Mouse (Mus musculus): ENCODE data around the gene Myo18b.

Myo18b gene

DNA sequence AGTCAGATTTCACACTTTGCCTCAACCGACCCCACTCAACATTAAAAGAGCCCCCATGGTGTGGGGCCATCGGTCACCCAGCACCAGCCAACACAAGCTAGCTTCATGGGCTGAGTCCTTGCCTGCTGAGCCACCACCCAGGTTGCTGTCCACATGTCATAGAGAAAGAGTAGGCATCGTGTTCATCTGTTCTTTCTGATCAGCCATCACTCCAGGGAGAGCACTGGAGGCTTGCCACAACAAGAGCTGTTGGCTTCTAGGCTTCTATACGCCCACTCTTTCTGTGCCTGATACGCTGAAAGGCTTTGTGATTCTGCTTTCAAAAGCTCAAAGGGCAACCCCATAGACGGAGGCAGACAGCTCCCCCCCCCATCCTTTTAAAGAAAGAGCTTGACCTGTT lies 151.0 kb downstream of the Myo18b start:
- no peak for DNase-seq (ENCODE audit: low read depth)

DNA sequence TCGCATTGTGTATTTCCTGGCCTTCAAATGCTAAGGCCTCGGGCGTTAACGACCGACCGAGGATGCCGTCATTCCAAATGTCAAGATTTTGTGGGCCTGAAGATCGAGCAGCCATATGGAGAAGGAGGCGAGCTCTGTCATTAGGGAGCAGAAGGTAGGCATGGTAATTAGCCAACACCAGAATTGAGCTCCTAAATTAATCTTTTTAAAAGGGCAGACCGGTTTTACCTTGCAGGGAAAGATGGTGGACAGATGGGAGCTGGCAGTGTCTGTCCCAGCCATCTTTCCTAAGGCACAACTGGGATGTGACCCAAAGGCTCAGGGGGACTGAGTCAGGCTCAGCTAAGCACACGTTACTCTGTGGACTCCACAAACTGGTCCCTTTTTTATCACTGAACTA lies 151.6 kb downstream of the Myo18b start:
- no peak for DNase-seq (ENCODE audit: low read depth)

DNA sequence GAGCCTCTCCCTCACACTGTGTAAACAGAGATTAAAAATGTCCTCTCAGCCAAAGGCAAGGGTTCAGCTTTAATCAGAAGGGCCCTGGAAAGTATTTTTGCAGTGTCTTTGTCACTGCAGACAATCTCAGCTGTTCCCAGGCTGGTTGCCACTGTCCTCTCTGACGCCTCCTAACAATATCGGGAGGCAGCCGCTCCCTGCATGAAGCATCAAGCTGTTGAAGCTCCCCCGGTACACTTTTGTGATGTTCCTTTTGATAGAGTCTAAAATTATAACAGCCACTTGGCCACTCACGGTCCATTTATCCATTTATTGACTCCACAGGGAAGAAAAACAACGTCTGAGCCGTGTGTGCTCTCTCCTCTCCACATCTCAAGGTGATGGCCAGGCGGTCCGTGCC lies 153.0 kb downstream of the Myo18b start:
- DNase-seq (ENCODE audit: low read depth): no peak

DNA sequence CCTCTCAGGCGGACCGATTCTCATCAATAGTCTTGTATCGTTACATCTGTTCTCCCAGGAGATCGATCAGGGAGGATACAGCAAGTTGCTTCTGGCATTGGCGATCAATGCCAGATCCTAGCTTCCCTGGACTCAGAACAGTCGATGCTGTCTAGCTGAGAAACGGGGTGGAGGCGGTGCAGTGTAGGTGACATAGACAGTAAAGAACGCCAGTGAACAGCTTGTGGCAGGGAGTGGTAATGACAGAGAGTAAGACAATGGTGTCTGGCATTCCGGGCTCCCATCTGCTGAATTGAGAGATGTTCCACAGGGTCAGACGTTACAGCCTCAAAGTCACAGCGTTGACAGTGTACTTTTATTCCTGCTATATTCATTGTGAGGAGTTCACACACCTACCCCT lies 155.5 kb downstream of the Myo18b start:
- no peak for DNase-seq (ENCODE audit: low read depth)

DNA sequence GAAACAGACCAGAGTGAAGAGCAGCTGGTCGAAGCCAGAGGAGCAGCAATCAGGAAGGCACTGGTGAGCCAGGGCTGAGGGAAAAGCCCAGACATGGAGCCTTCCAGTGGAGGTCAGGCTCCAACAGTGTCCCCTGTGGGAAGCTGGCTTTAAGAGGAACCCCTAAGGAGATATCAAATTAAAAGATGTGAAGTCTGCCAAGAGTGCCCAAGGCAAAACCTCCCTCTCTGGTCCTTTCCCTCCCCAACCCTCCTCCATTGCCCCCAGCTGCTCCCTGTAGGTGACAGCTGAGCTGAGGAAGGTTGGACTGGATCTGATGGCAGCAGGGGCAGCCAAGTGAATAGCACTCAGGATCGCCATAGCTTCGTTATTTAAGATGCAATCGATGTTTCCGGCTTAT lies 161.1 kb downstream of the Myo18b start:
- DNase-seq (ENCODE audit: low read depth): no peak

DNA sequence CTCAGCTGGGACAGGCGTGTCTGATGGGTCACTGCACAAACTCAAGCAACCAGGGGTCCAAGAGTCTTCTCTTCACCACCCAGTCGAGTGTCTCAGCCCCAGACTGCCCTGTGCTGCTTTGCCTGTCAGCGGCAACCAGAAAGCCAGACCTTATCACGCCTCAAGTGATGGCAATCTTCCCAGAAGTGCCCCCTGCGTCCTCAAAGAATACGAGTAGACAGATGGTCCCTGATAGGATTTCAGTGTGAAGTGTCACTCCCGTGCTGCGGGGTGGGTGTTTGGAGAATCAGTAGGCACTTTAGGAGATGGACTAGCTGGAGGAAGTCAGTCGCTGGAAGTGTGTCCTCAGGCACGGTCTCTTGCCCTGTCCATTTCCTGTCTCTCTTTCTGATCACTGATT lies 165.6 kb downstream of the Myo18b start:
- no peak for DNase-seq (ENCODE audit: low read depth)

DNA sequence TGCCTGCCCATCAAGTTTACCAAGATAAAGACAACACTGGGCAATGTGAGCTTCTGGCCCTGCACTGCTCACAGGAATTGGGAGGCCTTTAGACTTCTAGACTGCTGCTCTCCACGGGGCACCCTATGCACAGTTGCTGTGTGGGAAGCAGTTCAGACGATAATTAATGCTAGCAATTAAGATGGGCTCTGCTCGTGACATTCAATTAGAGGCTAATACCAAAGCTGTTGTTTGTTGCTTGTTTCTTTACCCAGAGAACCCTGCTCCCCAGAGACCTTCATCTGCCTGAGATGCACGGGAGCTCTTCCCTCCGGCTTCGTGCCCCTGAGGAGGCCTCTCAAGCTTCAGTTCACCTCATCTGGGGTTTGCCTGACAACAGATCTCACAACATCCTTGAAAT lies 167.7 kb downstream of the Myo18b start:
- DNase-seq (ENCODE audit: low read depth): no peak

DNA sequence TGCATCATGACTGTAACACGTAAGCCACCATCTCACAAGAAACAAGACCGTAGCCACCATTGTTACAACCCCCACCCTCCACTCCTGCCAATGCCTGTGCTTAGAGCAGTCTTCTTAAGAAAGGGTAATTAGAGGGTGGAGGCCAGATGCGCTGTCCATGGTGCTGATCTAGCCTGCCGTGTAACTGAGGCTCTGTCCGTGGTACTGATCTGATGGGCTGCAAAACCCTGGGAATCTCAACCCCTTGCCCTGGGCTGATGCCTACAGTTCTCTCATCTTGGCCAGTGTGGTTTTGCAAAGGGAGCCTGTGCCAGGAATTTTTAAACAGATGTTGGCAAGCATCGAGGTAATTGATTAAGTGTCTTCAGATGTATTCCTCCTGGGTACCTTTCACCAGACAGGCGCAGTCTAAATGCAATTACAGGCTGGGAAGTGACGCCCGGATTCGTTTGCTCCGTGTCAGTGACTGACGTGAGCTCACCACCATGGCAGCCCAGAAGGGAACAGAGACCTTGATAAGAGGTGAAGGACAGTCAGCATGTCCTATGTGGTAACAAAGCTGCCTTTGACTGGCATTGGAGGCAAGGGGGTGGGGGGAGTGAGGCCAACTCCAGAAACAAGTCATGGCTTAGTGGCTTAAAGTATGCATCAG lies 177.4 kb downstream of the Myo18b start:
- peak; percentile 84 for DNase-seq (ENCODE audit: low read depth)

DNA sequence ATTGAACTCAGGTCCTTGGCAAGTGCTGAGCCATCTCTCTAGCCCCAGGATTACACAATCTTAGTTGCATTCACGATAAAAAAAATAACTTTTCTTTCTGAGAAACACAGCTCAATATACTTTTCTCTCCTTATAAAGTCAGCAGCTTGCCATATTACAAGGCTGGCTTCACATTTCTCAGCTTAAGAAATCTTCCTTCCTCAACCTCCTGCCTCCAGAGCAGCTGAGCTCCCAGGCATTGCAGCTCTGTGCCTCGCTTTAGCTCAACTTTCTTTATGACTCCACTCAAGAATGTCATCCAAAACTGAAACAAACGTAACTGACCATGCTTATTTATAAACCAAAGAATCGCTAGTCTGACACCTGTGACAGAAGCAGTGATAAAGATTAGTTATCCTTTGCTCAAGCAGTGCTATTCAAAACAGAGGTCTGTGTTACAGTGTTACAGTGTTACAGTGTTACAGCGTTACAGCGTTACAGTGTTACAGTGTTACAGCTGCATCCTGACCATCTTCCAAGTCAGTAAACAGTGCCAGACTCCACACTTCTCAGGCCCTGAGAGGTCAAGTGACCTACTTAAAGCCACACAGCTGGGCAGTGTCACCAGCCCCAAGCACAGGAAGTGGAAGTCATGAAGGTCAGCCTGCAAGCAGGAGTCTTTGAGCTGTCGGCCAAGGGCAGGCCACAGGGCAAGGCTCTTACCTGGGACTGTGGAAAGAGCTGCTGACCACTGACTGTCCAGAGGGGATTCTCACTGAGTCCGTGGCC lies 181.3 kb downstream of the Myo18b start:
- no peak for DNase-seq (ENCODE audit: low read depth)

DNA sequence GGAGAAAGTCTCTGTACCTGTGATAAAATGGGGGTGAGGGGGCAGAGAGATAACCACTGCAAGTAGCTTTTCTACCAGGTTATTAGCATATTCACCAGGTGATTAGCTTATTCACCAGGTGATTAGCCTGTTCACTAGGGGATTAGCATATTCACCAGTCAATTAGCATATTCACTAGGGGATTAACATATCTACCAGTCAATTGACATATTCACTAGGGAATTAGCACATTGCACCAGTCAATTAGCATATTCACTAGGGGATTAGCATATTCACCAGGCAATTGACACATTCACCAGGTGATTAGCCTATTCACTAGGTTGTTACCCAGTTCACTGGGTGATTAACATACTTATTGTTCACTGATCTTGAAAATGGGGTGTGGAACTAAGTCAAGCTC lies 186.3 kb downstream of the Myo18b start:
- no peak for DNase-seq (ENCODE audit: low read depth)

DNA sequence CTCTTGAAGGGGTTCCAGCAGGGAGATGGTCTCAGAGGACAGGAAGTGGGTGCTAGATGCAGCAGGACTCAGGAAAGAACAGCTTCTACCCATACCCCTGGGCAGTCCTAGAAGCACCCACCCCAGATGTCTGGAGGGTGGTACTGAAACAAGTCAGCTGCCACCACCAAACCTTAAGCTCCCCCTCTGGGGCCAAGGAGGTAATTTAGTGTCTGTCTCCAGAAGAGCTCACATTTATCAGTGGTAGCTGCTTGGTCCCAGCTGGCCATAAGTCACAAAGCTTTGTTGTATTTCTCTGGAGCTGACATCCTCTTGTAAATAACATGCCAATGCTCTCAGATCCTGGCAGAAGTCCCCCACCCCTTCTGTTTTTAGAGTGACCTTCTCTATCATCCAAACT lies 187.7 kb downstream of the Myo18b start:
- no peak for DNase-seq (ENCODE audit: low read depth)

DNA sequence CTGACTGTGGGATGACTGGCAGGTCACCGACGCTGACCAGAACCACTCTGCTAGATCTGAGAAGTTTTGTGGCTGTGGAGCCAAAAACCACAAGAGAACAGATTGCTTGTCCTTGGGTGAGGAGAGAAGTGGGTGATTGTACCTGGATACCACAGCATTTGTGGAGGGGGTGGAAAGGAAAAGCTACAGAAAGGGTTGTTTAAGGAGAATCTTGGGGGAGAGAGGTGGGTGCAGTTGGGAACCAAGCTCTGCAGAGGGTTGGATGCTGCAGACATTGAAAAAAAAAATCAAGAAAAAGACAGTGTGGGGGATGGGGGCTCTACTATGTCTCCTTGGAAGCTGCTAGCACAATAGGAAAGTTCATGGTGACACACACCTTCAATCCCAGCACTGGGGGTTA lies 188.7 kb downstream of the Myo18b start:
- DNase-seq (ENCODE audit: low read depth): no peak

DNA sequence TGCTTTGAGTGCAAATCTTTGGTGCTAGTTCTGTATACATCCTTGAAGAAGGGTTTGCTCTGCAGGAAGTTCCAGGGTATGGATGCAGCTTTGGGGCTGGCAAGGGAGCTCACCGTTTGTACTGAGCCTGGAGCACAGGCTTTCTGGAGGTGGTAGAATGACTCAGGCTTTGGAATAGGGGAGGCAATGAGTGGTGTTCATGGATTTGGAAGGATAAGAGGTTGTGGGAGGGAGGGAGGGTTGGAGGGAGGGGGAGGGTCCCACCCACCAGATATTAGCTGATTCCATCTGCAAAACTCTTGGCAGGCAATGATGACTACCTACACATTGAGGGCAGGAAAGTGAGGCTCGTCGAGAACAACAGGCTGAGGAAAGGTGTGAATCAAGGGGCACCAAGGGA lies 195.4 kb downstream of the Myo18b start:
- no peak for DNase-seq (ENCODE audit: low read depth)

DNA sequence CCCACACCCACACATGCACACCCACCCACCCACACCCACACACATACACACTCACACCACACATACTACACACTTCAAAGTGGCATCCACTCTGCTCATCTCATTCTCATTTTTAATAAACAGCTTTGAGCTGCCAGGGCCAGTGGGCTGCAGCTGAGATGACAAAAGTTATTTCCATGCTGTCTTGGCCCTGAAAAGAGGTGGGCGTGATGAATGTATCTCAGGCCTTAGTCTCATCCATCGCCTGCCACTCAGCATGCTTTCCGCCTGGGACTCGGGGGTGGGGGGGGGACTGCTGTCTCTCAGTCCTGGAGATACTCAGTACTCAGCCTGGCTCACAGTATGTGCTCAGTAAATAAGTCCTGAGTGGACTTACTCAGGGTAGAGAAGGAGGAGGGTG lies 199.5 kb downstream of the Myo18b start:
- DNase-seq (ENCODE audit: low read depth): no peak

DNA sequence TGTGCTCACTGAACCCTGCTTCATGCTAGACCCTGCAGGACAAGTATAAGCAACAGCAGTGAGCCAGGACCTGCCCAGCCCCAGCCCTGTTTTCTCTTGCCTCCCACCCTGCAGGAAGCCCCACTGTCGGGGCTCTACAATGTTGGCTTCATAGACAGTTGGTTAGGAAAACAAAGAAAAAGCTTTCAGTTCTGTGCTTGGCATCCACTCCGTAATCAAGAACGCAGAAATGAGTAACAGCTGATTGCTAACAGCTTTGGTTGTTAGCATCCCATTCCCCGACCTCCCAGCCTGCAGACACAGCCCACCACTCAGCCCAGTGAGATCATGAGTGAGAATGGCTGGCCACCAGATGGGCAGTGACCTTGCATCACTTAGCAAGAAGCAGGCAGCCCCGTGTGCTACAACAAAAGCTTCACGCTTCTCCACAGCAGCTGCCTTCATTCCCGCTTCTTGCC lies 200.9 kb downstream of the Myo18b start:
- no peak for DNase-seq (ENCODE audit: low read depth)

DNA sequence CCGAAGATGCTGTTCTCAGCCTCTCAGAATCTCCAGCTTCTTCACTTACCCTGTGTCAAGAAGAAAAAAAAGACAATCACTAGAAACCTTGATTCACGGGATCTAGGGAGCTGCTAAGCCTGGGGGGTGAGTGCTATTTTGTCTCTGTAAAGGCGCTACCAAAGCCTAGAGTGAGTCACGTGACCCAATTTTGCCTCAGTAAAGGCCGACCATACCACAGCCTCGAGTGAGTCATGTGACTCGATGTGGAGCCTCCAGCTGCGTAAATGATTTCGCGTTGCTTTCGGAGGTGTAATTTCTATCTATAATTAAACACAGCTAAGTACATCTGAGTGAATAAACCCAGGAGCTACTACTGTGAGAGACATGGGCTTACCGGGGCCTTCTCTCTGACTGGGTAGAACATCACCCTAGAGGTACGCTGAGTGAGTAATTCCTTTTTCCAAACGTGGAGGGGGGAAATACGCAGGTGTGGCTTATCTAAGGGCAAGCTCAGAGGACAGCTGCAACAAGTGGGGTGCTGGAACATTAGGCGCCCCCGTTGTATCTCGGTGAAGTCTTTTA lies 202.8 kb downstream of the Myo18b start:
- DNase-seq (ENCODE audit: low read depth): no peak

DNA sequence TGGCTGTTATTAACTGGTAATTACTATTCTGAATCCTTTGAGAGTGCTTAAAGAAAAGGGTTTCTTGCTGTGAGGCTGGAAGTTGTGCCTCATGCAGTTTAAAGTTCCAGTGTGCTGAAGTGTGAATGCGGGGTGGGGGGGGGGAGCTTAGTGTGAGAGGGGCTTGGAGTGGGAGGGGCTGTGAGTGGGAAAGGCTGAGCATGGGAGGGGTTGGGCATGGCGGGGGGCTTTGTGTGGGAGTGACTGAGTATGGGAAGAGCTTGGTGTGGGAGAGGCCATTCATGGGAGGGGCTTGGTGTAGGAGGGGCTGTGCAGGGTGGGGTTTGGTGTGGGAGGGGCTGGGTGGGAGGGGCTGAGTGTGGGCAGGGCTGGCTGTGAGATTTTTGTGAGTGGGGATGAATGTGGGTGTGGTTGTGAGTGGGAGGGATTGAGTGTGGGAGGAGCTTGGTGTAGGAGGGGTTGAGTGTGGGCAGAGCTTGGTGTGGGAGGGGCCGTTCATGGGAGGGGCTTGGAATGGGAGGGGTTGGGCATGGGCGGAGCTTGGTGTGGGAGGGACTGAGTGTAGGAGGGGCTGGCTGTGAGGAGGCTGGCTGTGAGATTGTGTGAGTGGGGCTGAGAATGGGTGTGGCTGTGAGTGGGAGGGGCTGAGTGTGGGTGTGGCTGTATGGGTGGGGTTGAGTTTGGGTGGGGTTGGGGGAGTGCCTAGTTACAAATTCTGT lies 208.9 kb downstream of the Myo18b start:
- no peak for DNase-seq (ENCODE audit: low read depth)

DNA sequence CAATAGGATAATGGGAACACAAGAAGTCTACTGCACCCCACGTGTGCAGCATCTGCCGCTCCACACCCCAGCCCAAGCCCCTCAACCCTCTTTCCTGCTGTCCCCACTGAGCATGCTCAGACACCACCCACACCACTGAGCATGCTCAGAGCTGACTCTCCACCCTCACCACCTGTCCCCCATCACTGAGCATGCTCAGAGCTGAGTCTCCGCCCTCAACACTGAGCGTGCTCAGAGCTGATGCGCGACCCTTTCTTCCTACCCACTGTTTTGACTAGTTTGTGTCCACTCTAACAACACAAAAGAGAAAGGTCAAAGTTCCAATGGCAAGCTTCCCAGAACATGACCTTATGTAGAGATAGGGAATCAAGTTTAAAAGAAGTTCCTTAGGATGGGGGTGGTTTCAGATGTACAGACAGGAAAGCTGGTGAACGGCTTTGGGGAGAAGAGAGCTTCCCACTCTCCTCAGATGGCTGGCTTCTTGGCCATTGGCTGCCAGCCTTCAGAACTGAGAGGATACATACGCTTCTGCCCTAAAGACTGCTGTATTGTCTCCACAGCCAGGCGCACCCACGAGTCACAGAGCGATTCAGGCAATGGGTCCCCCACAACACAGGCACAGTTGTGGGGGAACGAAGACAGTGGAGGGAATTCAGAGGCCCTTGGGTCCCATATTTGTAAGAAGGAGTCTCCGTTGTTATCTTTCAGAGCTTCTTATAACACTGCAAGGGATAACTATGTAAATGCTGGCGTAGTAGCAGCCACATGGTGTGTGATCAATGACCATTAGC lies 209.7 kb downstream of the Myo18b start:
- DNase-seq (ENCODE audit: low read depth): no peak

DNA sequence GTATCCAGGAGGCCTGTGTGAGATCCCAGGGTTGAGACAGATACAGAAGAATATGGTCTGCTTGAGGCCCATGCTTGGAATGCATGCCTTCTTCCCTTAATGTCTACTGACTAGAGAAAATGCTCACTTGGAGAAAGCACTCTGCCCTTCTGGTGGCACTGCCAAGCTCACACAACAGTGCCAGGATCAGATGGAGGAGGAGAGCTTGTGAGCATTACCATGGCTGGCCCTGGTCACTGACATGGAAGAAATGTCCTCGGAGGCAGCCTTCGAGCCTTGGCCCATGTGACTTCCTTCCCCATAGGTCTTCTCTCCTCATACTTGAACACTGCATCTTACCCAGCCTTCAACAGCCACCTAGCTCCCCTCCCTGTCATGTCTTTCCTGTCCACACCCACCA lies 216.9 kb downstream of the Myo18b start:
- DNase-seq (ENCODE audit: low read depth): no peak

DNA sequence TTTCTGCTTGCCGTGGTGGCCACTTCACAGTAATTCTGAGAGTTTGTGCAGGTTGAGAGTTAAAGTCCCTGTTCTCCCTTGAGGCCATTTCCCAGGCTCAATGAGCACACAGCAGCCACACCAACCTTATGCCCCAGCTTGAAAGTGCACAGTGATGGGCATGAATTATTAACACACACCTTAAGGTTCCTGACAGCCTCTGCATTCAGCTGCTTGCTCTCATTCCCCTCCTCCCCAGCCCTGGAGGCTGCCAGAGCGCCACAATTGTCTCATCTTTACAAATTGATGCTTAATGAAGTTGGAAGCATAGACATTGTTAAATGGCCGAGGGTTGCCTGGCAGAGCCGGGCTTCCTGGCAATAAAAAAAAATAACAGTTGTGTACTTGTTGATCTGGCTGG lies 218.0 kb downstream of the Myo18b start:
- no peak for DNase-seq (ENCODE audit: low read depth)

DNA sequence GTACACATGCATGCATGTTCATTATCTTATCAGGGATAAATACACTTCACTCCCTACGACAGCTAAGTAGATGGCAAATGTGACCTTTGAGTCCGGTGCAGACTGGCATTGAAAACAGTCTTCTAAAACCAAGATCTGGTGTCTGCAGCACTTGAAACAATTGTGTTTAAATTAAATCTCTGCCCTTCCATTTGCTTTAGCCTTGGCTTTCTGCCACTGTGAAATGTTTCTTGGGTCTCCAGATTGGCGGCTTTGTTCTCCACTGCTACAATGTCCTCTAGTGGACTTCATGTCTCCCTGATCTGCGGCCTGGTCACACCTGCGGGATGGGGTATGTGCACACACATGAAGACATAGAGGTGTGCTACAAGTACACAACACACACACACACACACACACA lies 221.4 kb downstream of the Myo18b start:
- no peak for DNase-seq (ENCODE audit: low read depth)

DNA sequence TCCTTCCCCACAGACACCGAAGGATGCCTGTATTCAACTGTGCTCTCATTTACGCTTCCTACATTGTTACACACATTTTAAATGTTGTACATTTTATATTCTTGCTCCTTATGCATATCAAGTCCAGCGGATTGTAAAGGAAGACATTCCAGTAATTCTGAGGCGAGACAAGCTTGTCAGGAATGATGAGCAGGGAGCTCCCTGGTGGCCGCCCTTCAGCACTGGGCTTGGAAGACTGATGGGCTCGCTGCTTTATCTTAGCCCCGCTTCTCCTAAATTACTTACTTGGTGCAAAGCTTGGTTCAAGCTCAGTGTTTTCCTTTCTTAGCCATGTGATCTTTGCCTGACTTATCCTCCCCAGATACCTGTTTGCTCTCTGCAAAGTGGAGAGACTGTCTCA lies 223.7 kb downstream of the Myo18b start:
- DNase-seq (ENCODE audit: low read depth): no peak

All from NIH3T3 (cell line).